Mouse (Mus musculus) megakaryocyte, embryonic 14.5 days (primary cell): Measurements from ENCODE around the gene Nrtn.

ENCODE experiments used
- FLI1 ChIP-seq: IDR thresholded peaks from 2 replicates; pipeline ENCODE4 v1.6.1; 2012; ENCODE audit warnings: low read length, inconsistent platforms, mixed read lengths
- GATA1 ChIP-seq: IDR thresholded peaks from 3 replicates; pipeline ENCODE4 v1.6.1; 2012; ENCODE audit warnings: mixed read lengths, low read length, inconsistent platforms, borderline replicate concordance

DNA sequence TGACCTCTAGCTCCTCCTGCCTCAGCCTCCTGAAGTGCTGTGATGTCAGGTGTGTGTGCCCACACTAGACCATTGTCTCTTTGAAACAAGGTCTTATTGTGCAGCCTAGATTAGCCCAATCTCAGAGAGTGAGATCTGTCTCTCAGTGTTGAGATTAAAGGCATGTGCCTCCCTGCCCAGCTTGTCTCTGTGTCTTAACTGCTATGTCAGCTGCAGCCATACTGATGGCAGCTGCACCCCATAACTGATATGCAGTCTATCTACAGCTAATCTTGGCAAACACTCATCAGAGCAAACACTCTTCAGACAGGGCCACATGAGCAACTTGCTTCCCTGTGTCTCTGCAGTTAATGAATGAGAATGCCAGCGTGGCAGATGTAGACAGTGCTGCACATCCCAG lies 50.8 kb downstream of the Nrtn start:
- TF ChIP-seq GATA1, result no peak
- TF ChIP-seq FLI1, result no peak
